Mouse (Mus musculus): Measurements from ENCODE around the gene Fam133b.

DNA sequence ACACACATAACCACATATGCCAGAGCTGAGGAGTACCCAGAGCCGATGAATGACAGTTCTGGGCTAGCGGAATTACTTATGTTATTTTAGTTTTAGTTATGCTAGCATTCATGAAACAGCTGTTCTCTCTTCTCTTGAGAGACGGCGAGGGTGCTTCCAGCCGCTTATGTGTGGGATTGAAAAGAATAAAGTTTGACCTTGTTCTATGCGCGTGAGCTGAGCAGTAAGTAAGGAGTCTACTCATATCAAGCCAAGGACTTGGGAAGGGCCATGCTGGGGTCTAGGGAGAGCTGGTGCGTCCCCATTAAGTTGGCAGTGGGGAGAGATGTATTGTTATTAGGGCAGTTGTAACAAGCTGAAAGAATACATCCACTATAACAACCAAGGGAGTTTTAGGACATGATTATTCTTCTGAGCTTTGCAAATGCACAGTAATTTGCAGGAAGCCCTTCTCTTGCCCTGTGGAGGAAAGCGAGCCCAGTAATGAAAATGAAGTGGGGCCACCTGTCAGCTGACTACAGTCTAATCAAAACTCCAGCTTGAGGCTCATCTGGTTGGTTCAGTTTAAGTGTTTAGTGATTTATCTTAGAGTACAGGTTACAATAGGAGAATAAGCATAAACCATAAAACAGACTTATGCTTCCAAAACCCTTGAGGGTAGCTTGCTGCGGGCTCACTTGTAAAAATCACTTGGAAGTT lies 32.4 kb upstream of the Fam133b start:
- TF ChIP-seq POLR2A (IDR thresholded peaks at IDR 0.05; ENCODE audit: insufficient read length, low read depth), result no peak
- no peak for TF ChIP-seq TCF3 (IDR thresholded peaks at IDR 0.05; ENCODE audit: insufficient read length, low read depth)
- no peak for TF ChIP-seq MAX (IDR thresholded peaks at IDR 0.05; ENCODE audit: low read depth)

All from myocyte (in vitro differentiated cells).